Mouse (Mus musculus) macrophage (primary cell): Measurements from ENCODE around the gene Lypd4. TPM values are rescaled to one million over a fixed set of nuclear protein-coding genes. Genes with fewer than 3 reads are reported as not detected.
"Not testable (repeated sequence)": the region's sequence is repeated elsewhere in the genome, so short reads cannot be mapped to it uniquely, and the experiment has no call there.

Experiments used
- H3K27ac ChIP-seq: fragments of 350-480 bp; formaldehyde crosslinking; 2 replicates; pipeline ENCODE4 v1.9.0; 2021
- H3K36me3 ChIP-seq: fragments of 350-480 bp; formaldehyde crosslinking; 2 replicates; pipeline ENCODE4 v1.9.0; 2021; ENCODE audit errors: inconsistent target
- H3K4me3 ChIP-seq: fragments of 350-480 bp; formaldehyde crosslinking; 2 replicates; pipeline ENCODE4 v1.9.0; 2021; ENCODE audit errors: inconsistent target
- H3K79me2 ChIP-seq: fragments of 350-480 bp; formaldehyde crosslinking; 2 replicates; pipeline ENCODE4 v1.9.0; 2021; ENCODE audit errors: inconsistent target
- WGBS: methylation state at CpG from one replicate; pipeline ENCODE4 v1.1.7; 2026; ENCODE audit warnings: inconsistent platforms; ENCODE audit not compliant: missing documents; 5-methylcytosine and 5-hydroxymethylcytosine counted together
- polyA plus RNA-seq: library from polyadenylated mRNA; stranded (reverse); fragments of 250-400 nt; gene quantifications from 3 replicates; pipeline ENCODE4 v1.2.4, GENCODE M21; 2018; ENCODE audit warnings: inconsistent platforms

The Lypd4 gene
- polyA plus RNA-seq, 1 experiment from 2014 or later, result not detected

- Histone ChIP-seq H3K4me3 (no peak overlapping the region), H3K27ac (no peak overlapping the region), H3K79me2 (no peaks in the 10 kb centered on the region), H3K36me3 (no peaks in the 10 kb centered on the region)
- 100% methylated on average over 2 of the region's 2 CpGs for WGBS
These were observed 9.9 kb upstream of the Lypd4 start for GRCm38 (mm10) chr7:24879620-24880019.

GRCm38 (mm10) chr7:24877588-24877987 is 7.8 kb upstream of the Lypd4 start:
- WGBS, result 51% methylated on average over 3 of the region's 3 CpGs

DNA sequence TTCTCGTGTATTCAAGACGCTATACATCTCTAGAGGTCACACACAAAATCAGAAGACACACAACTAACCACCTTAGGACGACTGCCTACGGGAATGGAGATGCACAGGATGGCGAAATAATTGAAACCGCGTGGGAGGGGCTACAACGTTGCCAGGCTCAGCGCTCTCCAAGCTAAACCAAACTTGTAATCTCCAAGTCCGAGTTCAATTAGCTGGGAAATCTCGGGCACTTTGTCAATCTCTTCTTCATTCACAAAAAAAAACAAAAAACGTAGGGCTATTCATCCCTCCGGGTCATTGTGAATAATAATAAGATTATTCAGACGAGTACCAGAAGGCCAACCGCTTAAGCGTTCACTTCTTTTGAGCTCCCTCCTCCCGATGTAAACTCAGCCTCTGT is 661 bp downstream of the Lypd4 start:
- Histone ChIP-seq H3K79me2 (no peaks in the 10 kb centered on the region), H3K27ac (no peak overlapping the region)
- 84% methylated on average over 17 of the region's 17 CpGs for WGBS

More at GRCm38 (mm10) chr7:24877588-24877987, 7.8 kb upstream of the Lypd4 start:
- Histone ChIP-seq H3K79me2 (no peaks in the 10 kb centered on the region), H3K27ac (no peak overlapping the region), H3K36me3 (no peaks in the 10 kb centered on the region), H3K4me3 (no peak overlapping the region)

GRCm38 (mm10) chr7:24864156-24864555 is 5.6 kb downstream of the Lypd4 start:
- Histone ChIP-seq H3K79me2 (no peaks in the 10 kb centered on the region), H3K36me3 (no peaks in the 10 kb centered on the region), H3K27ac (no peak overlapping the region), H3K4me3 (no peak overlapping the region)
- 48% methylated on average over 6 of the region's 6 CpGs for WGBS

More for the DNA sequence above, 661 bp downstream of the Lypd4 start:
- H3K36me3 ChIP-seq, result no peaks in the 10 kb centered on the region
- no peak overlapping the region for H3K4me3 ChIP-seq

- WGBS, result 34% methylated on average over 4 of the region's 4 CpGs
- H3K27ac ChIP-seq, result no peak overlapping the region
- no peak overlapping the region for H3K4me3 ChIP-seq
- no peaks in the 10 kb centered on the region for H3K36me3 ChIP-seq
- no peaks in the 10 kb centered on the region for H3K79me2 ChIP-seq
These were observed 6.9 kb downstream of the Lypd4 start for GRCm38 (mm10) chr7:24862853-24863252.

GRCm38 (mm10) chr7:24861913-24862312 is 7.8 kb downstream of the Lypd4 start, which contains the start of gene Gm9844:
TSS of gene Gm9844 (plus strand) at chr7:24862213.
- Histone ChIP-seq H3K4me3 (no peak within 1 kb of the TSS), H3K36me3 (no peaks in the 10 kb centered on the region), H3K27ac (no peak within 1 kb of the TSS), H3K79me2 (no peaks in the 10 kb centered on the region)
- 88% methylated on average over 5 of the region's 7 CpGs for WGBS

DNA sequence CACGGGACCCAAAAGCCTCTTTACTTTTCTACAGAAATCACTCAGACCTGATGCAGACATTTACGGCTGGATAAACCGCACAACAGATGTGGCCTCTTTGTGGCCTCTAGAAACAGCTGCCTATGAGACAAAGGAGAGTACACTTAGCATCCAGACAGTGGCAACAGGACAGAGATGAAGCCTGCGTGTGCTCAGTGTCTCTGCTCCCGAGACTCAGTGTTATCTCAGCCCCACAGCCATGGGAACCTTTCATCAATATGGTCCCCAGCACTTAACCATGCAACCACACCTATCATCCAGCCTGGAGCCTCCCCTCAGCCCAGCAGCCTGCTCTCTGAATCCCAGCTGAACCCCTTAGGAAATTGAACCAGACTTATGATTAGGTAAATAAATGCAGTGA is 10.5 kb downstream of the Lypd4 start:
- WGBS, result 88% methylated on average over 5 of the region's 5 CpGs
- Histone ChIP-seq H3K36me3 (no peaks in the 10 kb centered on the region), H3K79me2 (no peaks in the 10 kb centered on the region; the same call in 1 of the 2 replicates), H3K4me3 (no peak overlapping the region), H3K27ac (no peak overlapping the region)

DNA sequence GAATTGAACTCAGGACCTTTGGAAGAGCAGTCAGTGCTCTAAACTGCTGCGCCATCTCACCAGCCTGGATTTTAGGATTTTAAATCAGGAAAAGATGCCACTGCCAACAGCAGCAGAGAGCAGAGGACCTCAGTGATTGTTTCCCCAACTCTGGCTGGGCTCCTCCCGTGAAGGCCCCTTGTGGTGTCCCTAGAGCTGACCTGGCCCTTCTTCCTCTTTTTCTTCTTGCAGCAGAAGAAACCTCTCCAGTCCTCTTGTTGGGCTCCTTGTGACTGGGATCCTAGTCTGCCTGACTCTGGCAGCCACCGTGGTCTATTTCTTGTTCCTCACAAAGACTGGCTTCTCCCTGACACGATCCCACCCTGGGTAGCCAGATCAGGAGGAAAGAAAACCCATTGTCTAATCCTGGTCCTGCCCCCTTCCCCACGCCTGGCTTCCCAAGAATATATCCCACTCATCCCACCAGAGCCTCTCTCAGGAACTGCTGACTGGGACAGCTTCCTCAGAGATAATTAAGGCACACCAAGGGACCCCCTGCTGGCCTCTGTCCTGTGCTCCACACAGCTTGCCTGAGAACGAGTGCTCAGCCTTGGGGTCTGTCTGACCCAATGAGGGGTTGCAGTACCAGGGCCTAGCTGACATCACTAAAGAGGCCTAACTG is 13.2 kb downstream of the Lypd4 start:
- peak overlapping the region; percentile 40 for H3K27ac ChIP-seq
- 28% methylated on average over 6 of the region's 6 CpGs for WGBS
- no peaks in the 10 kb centered on the region; the same call in 1 of the 2 replicates for H3K79me2 ChIP-seq
- no peaks in the 10 kb centered on the region for H3K36me3 ChIP-seq
- H3K4me3 ChIP-seq, result no peak overlapping the region

- WGBS, result 65% methylated on average over 6 of the region's 7 CpGs
- no peaks in the 10 kb centered on the region for H3K36me3 ChIP-seq
- H3K79me2 ChIP-seq, result no peaks in the 10 kb centered on the region; the same call in 1 of the 2 replicates
- H3K4me3 ChIP-seq, result peak overlapping the region; percentile 14; the same call in 1 of the 2 replicates
- peak overlapping the region; percentile 85 for H3K27ac ChIP-seq
These were observed 16.0 kb downstream of the Lypd4 start for GRCm38 (mm10) chr7:24853695-24854094.

- Histone ChIP-seq H3K79me2 (no peaks in the 10 kb centered on the region; the same call in 1 of the 2 replicates), H3K36me3 (no peaks in the 10 kb centered on the region), H3K4me3 (no peak overlapping the region), H3K27ac (peak overlapping the region; percentile 85)
These were observed 16.5 kb downstream of the Lypd4 start for GRCm38 (mm10) chr7:24853233-24853563.

GRCm38 (mm10) chr7:24852557-24853232 is 17.0 kb downstream of the Lypd4 start:
- WGBS, result 62% methylated on average over 8 of the region's 8 CpGs
- no peaks in the 10 kb centered on the region; the same call in 1 of the 2 replicates for H3K79me2 ChIP-seq
- H3K27ac ChIP-seq, result peak overlapping the region; percentile 85
- no peak overlapping the region for H3K4me3 ChIP-seq
- H3K36me3 ChIP-seq, result no peaks in the 10 kb centered on the region

- Histone ChIP-seq H3K4me3 (no peak overlapping the region), H3K36me3 (no peaks in the 10 kb centered on the region), H3K27ac (peak overlapping the region; percentile 85), H3K79me2 (no peaks in the 10 kb centered on the region; the same call in 1 of the 2 replicates)
- WGBS, result 86% methylated on average over 5 of the region's 5 CpGs
These were observed 18.0 kb downstream of the Lypd4 start for GRCm38 (mm10) chr7:24851596-24852325.

DNA sequence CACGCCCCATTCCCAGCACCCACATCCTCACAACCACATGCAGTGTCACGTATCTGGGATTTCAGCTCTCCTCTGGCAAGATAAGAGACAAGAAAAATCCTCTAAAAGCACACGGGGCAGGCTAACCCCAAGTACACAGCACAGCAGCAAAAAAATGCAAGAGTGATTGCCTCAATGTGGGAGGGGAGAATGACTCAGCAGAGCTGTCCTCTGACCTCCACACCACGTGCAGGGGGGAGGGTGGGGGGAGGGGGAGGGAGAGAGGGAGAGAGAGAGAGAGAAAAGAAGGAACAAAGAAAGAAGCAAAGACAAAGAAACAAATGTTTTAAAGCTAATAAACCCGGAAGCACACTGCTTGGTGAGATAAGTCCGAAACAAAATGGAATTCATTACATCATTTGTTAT is 18.8 kb downstream of the Lypd4 start:
- no peak overlapping the region; the same call in 1 of the 2 replicates for H3K4me3 ChIP-seq
- WGBS, result 6% methylated on average over 4 of the region's 6 CpGs
- H3K79me2 ChIP-seq, result no peaks in the 10 kb centered on the region; the same call in 1 of the 2 replicates
- H3K36me3 ChIP-seq, result no peaks in the 10 kb centered on the region
- H3K27ac ChIP-seq, result peak overlapping the region; percentile 85

DNA sequence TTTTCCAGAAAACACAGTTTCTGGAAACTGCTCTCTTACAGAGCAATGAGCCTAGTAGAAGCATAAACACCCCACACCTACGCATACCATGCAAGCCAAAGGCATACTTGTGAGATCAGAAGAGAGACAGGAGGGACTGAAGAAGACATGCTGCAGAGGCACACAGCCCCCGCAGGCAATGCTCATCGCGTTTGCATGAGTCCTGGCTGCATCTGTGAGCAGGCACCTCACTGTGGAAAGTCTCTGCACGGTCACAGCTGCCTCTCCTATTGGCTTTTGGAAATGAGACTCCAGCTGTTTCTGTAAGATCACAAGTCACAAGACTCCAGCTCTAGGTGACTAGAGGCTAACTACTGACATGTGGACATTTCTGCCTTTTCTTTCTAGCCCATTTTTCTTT is 19.6 kb downstream of the Lypd4 start:
- no peaks in the 10 kb centered on the region; the same call in 1 of the 2 replicates for H3K79me2 ChIP-seq
- no peaks in the 10 kb centered on the region for H3K36me3 ChIP-seq
- no peak overlapping the region for H3K4me3 ChIP-seq
- 50% methylated on average over 5 of the region's 5 CpGs for WGBS
- peak overlapping the region; percentile 85 for H3K27ac ChIP-seq

DNA sequence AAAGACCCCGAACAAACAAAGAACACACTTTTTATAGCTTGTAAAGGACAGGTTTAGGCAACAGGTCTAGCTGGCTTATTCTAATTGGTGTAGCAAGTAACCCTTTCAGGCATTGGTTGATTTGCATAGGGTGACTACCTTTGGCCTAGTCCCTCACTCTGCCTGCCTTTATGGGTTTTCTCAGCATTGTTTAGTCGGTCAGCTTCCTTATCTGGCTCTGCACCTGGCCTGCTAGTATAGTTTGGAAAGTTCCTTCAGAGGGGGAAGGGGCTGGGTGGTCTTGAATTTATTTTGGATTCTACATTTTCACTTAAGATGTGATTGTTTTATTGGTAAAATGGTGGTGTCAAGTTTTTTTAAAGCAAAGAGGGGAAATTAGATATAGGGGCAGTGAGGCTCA is 23.2 kb downstream of the Lypd4 start:
- H3K27ac ChIP-seq, H3K79me2 ChIP-seq, H3K4me3 ChIP-seq, H3K36me3 ChIP-seq: not testable (repeated sequence)
- WGBS, result 79% methylated on average over 2 of the region's 2 CpGs
